Mouse (Mus musculus): ENCODE data around the gene Gnl3l. TPM values are rescaled to one million over a fixed set of nuclear protein-coding genes. Genes with fewer than 3 reads are reported as not detected.

Gene Gnl3l
- total and polyA plus RNA-seq, 3 experiments, result 2.4 to 71.5 (median 63.5) TPM

DNA sequence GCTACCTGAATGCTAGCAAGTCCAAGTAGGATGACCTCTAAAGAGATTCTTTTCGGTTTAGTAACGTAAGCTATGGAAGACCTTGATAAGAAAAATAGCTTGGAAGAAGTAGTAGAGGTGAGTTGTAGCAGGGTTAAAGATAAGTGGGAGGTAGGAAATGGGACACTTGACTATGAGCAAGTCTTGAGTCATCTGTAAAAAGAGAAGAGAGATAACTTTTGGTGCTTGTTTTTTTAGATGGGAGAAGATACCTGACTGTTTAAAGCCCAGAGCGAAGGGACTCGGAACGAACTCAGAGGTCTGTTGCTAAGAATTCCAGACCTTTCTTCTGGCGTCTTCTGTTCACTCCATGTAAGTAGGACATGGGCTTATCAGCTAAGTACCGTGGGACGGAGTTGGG, 28.7 kb upstream of the Gnl3l start, which contains the start of gene Fgd1:
Gene Fgd1, plus strand, starts transcription at position 301 of the 400 bp plus-strand sequence.
- no peak within 1 kb of the TSS for H3K4me3 ChIP-seq (ENCODE audit: low read depth, low read length)
- no peak for ATAC-seq (ENCODE audit: extremely low read depth, insufficient number of reproducible peaks, low FRiP score, poor library complexity, severe bottlenecking)
- no peaks in the 10 kb centered on the region for H3K9me3 ChIP-seq (replicated peaks)

DNA sequence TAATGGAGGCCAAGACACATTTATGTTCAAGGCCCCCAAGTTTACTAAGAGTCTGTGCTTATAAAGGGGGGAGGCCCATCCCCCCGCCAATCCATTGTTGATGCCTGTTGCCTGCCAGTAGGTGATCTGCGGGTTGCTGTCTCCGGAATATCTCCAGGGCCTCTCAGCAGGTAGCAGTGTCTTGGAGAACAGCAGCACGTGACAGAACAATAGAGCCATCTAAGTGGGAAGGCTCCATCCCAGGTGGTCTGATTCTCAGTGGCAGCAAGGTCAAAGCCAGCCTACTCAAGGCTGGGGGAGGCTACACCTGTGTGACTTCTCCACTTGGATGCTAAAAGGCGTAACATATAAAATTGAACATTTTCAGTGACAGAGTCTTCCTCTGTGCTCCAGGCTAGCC, 24.1 kb upstream of the Gnl3l start:
- no peaks in the 10 kb centered on the region for H3K36me3 ChIP-seq (replicated peaks)
- TF ChIP-seq TAL1 (conservative IDR thresholded peaks at IDR 0.05; ENCODE audit: low read depth, low read length), result no peak
- no peak for TF ChIP-seq GATA1 (IDR thresholded peaks at IDR 0.05; ENCODE audit: borderline replicate concordance, low read length)
- no peak for TF ChIP-seq POLR2AphosphoS5 (IDR thresholded peaks at IDR 0.05; ENCODE audit: insufficient replicate concordance, low read depth, low read length)
- TF ChIP-seq GATA2 (IDR thresholded peaks at IDR 0.05; ENCODE audit: borderline replicate concordance, low read depth, low read length), result no peak
- no peak for TF ChIP-seq CTCF (IDR thresholded peaks at IDR 0.05; ENCODE audit: low read depth, low read length)
- H3K4me3 ChIP-seq (ENCODE audit: low read depth, low read length), result no peak overlapping the region
- no peak for ATAC-seq (ENCODE audit: extremely low read depth, insufficient number of reproducible peaks, low FRiP score, poor library complexity, severe bottlenecking)
- DNase-seq (ENCODE audit: low spot score), result no peak
- no peaks in the 10 kb centered on the region for H3K27me3 ChIP-seq (ENCODE audit: insufficient read depth, low read length)
- no peaks in the 10 kb centered on the region for H3K9me3 ChIP-seq (replicated peaks)
- no peaks in the 10 kb centered on the region for H3K4me1 ChIP-seq (ENCODE audit: insufficient read depth, low read depth, low read length)

More for the DNA sequence above, 28.7 kb upstream of the Gnl3l start, which contains the start of gene Fgd1:
- no peak for DNase-seq (ENCODE audit: low spot score)
- Histone ChIP-seq H3K36me3 (replicated peaks) (no peaks in the 10 kb centered on the region), H3K27me3 (ENCODE audit: insufficient read depth, low read length) (peaks cover 5% of the 10 kb centered on the region; the same call in 1 of the 2 replicates), H3K4me1 (ENCODE audit: insufficient read depth, low read depth, low read length) (no peaks in the 10 kb centered on the region)
- TF ChIP-seq POLR2AphosphoS5 (IDR thresholded peaks at IDR 0.05; ENCODE audit: insufficient replicate concordance, low read depth, low read length) (no peak), GATA1 (IDR thresholded peaks at IDR 0.05; ENCODE audit: borderline replicate concordance, low read length) (no peak), CTCF (IDR thresholded peaks at IDR 0.05; ENCODE audit: low read depth, low read length) (no peak), TAL1 (conservative IDR thresholded peaks at IDR 0.05; ENCODE audit: low read depth, low read length) (no peak), GATA2 (IDR thresholded peaks at IDR 0.05; ENCODE audit: borderline replicate concordance, low read depth, low read length) (no peak)

DNA sequence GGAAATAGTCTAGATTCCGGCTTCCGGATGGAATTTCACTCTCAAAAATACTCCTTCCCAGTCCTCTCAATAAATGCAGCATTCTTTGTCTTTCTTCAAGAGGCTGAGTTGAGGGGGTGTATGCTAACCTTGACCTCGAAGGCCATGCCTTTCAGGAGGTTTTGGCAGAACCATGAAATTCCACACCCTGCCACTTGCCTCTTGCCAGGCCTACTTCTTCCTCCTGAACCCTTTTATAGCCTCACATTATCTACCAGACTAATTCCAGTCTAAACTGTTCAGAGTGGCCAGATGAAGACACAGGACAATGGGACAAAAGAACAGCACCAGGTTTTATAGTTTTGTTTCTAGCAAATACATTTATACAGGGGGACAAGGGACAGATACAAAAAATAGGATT, 14.3 kb upstream of the Gnl3l start:
- no peaks in the 10 kb centered on the region for H3K36me3 ChIP-seq (replicated peaks)
- no peaks in the 10 kb centered on the region for H3K27me3 ChIP-seq (ENCODE audit: insufficient read depth, low read length)
- no peak overlapping the region for H3K4me3 ChIP-seq (ENCODE audit: low read depth, low read length)
- no peaks in the 10 kb centered on the region for H3K4me1 ChIP-seq (ENCODE audit: insufficient read depth, low read depth, low read length)
- TF ChIP-seq CTCF (IDR thresholded peaks at IDR 0.05; ENCODE audit: low read depth, low read length), result no peak
- H3K9me3 ChIP-seq (replicated peaks), result no peaks in the 10 kb centered on the region
- DNase-seq (ENCODE audit: low spot score) (no peak), ATAC-seq (ENCODE audit: extremely low read depth, insufficient number of reproducible peaks, low FRiP score, poor library complexity, severe bottlenecking) (no peak)

DNA sequence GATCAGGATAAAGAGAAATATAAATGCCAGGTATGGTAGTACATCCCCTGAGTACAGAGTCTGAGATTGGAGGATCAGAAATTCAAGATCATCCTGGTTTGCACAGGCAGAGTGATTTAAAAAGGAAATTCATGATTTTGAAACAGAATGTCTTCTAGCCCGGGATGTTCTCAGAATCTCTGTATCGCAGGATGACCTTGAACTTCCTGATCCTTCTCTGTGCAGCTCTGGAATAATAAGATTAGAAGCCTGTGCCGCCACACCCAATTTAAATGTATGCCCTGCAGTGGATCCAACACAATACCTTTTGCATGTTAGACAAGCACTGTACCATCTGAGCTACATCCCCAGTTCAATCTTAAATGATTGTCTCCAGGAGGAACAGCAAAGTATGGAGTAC, 1.7 kb upstream of the Gnl3l start:
- no peak for ATAC-seq (ENCODE audit: extremely low read depth, insufficient number of reproducible peaks, low FRiP score, poor library complexity, severe bottlenecking)

DNA sequence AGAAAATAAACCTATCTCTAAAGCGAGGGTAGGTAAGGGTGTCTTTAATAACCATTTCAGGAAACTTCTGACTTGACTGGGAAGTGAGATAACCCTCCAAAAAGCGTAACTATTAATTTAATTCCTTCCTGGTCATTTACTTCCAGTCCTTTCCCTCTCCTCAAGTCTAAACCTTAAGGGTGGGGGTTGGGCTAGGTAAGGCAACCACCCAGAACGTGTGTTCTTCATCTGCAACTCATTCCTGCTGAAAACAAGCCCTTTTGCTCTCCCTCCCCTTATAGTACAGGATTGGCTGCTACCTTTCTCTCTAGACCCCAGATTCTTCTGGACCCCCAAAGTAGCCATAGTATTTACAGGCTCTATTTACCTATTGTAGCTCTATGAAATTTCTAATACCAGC, 775 bp upstream of the Gnl3l start:
- TF ChIP-seq TAL1 (conservative IDR thresholded peaks at IDR 0.05; ENCODE audit: low read depth, low read length) (no peak), GATA2 (IDR thresholded peaks at IDR 0.05; ENCODE audit: borderline replicate concordance, low read depth, low read length) (no peak), GATA1 (IDR thresholded peaks at IDR 0.05; ENCODE audit: borderline replicate concordance, low read length) (no peak), POLR2AphosphoS5 (IDR thresholded peaks at IDR 0.05; ENCODE audit: insufficient replicate concordance, low read depth, low read length) (no peak), CTCF (IDR thresholded peaks at IDR 0.05; ENCODE audit: low read depth, low read length) (no peak)
- Histone ChIP-seq H3K4me3 (ENCODE audit: low read depth, low read length) (peak overlapping the region; percentile 70), H3K36me3 (replicated peaks) (peaks cover 17% of the 10 kb centered on the region), H3K4me1 (ENCODE audit: insufficient read depth, low read depth, low read length) (peaks cover 9% of the 10 kb centered on the region), H3K9me3 (replicated peaks) (no peaks in the 10 kb centered on the region), H3K27me3 (ENCODE audit: insufficient read depth, low read length) (no peaks in the 10 kb centered on the region)
- no peak for ATAC-seq (ENCODE audit: extremely low read depth, insufficient number of reproducible peaks, low FRiP score, poor library complexity, severe bottlenecking)
- DNase-seq (ENCODE audit: low spot score), result peak; percentile 2

More for the DNA sequence above, 1.7 kb upstream of the Gnl3l start:
- DNase-seq (ENCODE audit: low spot score), result no peak
- TF ChIP-seq GATA1 (IDR thresholded peaks at IDR 0.05; ENCODE audit: borderline replicate concordance, low read length) (no peak), POLR2AphosphoS5 (IDR thresholded peaks at IDR 0.05; ENCODE audit: insufficient replicate concordance, low read depth, low read length) (no peak), CTCF (IDR thresholded peaks at IDR 0.05; ENCODE audit: low read depth, low read length) (no peak), GATA2 (IDR thresholded peaks at IDR 0.05; ENCODE audit: borderline replicate concordance, low read depth, low read length) (no peak), TAL1 (conservative IDR thresholded peaks at IDR 0.05; ENCODE audit: low read depth, low read length) (no peak)
- H3K4me3 ChIP-seq (ENCODE audit: low read depth, low read length), result no peak overlapping the region
- H3K4me1 ChIP-seq (ENCODE audit: insufficient read depth, low read depth, low read length), result peaks cover 9% of the 10 kb centered on the region
- H3K9me3 ChIP-seq (replicated peaks), result no peaks in the 10 kb centered on the region
- H3K27me3 ChIP-seq (ENCODE audit: insufficient read depth, low read length), result no peaks in the 10 kb centered on the region
- H3K36me3 ChIP-seq (replicated peaks), result peaks cover 10% of the 10 kb centered on the region

DNA sequence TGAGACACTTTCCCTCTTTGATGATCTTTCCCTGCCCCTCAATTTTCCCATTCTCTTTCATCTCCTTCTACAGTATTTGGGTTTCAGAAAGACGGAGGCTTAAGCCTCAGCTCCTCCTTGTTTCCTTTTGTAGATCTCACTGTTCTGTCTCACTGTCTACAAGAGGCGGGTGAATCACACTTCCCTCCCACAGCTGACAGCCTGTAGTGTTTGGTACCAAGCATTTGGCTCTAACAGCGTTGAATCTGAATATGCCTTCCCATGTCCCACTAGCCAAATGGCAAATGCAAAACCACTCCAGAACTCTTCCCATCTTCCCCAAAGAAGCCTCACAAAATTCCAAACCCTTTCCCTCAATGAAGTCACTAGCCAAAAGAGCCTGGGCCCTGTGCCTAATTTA, 20.3 kb downstream of the Gnl3l start:
- Histone ChIP-seq H3K27me3 (ENCODE audit: insufficient read depth, low read length) (no peaks in the 10 kb centered on the region), H3K36me3 (replicated peaks) (peaks cover 87% of the 10 kb centered on the region), H3K4me1 (ENCODE audit: insufficient read depth, low read depth, low read length) (no peaks in the 10 kb centered on the region), H3K4me3 (ENCODE audit: low read depth, low read length) (no peak overlapping the region), H3K9me3 (replicated peaks) (no peaks in the 10 kb centered on the region)
- no peak for DNase-seq (ENCODE audit: low spot score)
- TF ChIP-seq CTCF (IDR thresholded peaks at IDR 0.05; ENCODE audit: low read depth, low read length) (no peak), GATA2 (IDR thresholded peaks at IDR 0.05; ENCODE audit: borderline replicate concordance, low read depth, low read length) (no peak), GATA1 (IDR thresholded peaks at IDR 0.05; ENCODE audit: borderline replicate concordance, low read length) (no peak), TAL1 (conservative IDR thresholded peaks at IDR 0.05; ENCODE audit: low read depth, low read length) (no peak), POLR2AphosphoS5 (IDR thresholded peaks at IDR 0.05; ENCODE audit: insufficient replicate concordance, low read depth, low read length) (no peak)
- ATAC-seq (ENCODE audit: extremely low read depth, insufficient number of reproducible peaks, low FRiP score, poor library complexity, severe bottlenecking), result no peak

DNA sequence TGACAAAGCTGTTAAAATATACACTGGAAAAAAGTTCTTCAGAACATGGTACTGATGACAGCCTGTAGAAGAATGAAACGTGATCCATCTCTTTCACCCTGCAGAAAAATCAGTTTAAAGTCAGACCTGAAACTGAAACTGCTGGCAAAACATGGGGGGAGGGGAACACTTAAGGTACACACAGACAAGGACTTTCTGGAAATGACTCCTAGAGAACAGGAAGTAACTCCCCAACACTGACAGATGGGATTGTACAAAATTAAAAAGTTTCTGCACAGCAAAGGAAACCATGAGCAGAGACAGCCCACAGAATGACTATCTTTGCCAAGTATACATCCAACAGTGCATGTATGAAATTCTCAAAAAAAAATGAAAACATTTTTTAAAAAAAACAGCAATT, 35.5 kb downstream of the Gnl3l start:
- H3K9me3 ChIP-seq (replicated peaks), result no peaks in the 10 kb centered on the region
- no peaks in the 10 kb centered on the region for H3K27me3 ChIP-seq (ENCODE audit: insufficient read depth, low read length)
- no peak overlapping the region for H3K4me3 ChIP-seq (ENCODE audit: low read depth, low read length)
- no peak for DNase-seq (ENCODE audit: low spot score)
- ATAC-seq (ENCODE audit: extremely low read depth, insufficient number of reproducible peaks, low FRiP score, poor library complexity, severe bottlenecking), result no peak
- H3K36me3 ChIP-seq (replicated peaks), result peaks cover 49% of the 10 kb centered on the region
- TF ChIP-seq GATA1 (IDR thresholded peaks at IDR 0.05; ENCODE audit: borderline replicate concordance, low read length) (no peak), TAL1 (conservative IDR thresholded peaks at IDR 0.05; ENCODE audit: low read depth, low read length) (no peak), CTCF (IDR thresholded peaks at IDR 0.05; ENCODE audit: low read depth, low read length) (no peak), GATA2 (IDR thresholded peaks at IDR 0.05; ENCODE audit: borderline replicate concordance, low read depth, low read length) (no peak), POLR2AphosphoS5 (IDR thresholded peaks at IDR 0.05; ENCODE audit: insufficient replicate concordance, low read depth, low read length) (no peak)
- H3K4me1 ChIP-seq (ENCODE audit: insufficient read depth, low read depth, low read length), result no peaks in the 10 kb centered on the region
